Mouse (Mus musculus) ES-E14 (cell line): ENCODE results near the gene Atp1a1. TPM values are rescaled to one million over a fixed set of nuclear protein-coding genes. Genes with fewer than 3 reads are reported as not detected.

ENCODE experiments used
- DNase-seq: peaks from one replicate; pipeline ENCODE4 v3.0.0-alpha.2; 2013; ENCODE audit warnings: low read depth, low spot score
- H3K27ac ChIP-seq: 2 replicates; pipeline ENCODE4 v1.5.1; 2012; ENCODE audit warnings: low read depth, mild to moderate bottlenecking, low read length, moderate library complexity, mixed read lengths; ENCODE audit not compliant: poor library complexity, insufficient read depth, severe bottlenecking
- H3K36me3 ChIP-seq: 2 replicates; pipeline ENCODE4 v1.6.1; 2012; ENCODE audit warnings: mild to moderate bottlenecking, low read length, moderate library complexity, mixed read lengths; ENCODE audit not compliant: control insufficient read depth, poor library complexity, insufficient read depth, severe bottlenecking
- H3K4me1 ChIP-seq, 2 experiments: fragments of 150-350 bp in 1 of 2; sonication (generic) in 1 of 2; 2 replicates each; pipeline ENCODE4 v1.6.1; 2012; ENCODE audit warnings: low read length in 2 of 2, mild to moderate bottlenecking in 1 of 2, mixed read lengths in 1 of 2; ENCODE audit not compliant: control insufficient read depth in 2 of 2, insufficient read depth in 2 of 2, poor library complexity in 1 of 2
- H3K4me3 ChIP-seq, 2 experiments: fragments of 150-350 bp in 1 of 2; sonication (generic) in 1 of 2; 2 replicates each; pipeline ENCODE4 v1.5.1; 2012; ENCODE audit warnings: low read length in 2 of 2, low read depth in 1 of 2, mild to moderate bottlenecking in 1 of 2, mixed read lengths in 1 of 2; ENCODE audit not compliant: insufficient read depth in 1 of 2, poor library complexity in 1 of 2, severe bottlenecking in 1 of 2
- H3K9ac ChIP-seq: 2 replicates; pipeline ENCODE4 v1.6.1; 2012; ENCODE audit warnings: low read depth, mild to moderate bottlenecking, low read length, mixed read lengths; ENCODE audit not compliant: poor library complexity, insufficient read depth, severe bottlenecking
- H3K9me3 ChIP-seq: fragments of 150-350 bp; sonication (generic); 2 replicates; pipeline ENCODE4 v1.6.1; 2012; ENCODE audit warnings: low read depth, mild to moderate bottlenecking, low read length; ENCODE audit not compliant: control insufficient read depth, insufficient read depth
- CHD2 ChIP-seq: IDR thresholded peaks from 2 replicates; pipeline ENCODE4 v1.6.1; 2014; ENCODE audit warnings: mild to moderate bottlenecking, low read depth, low read length, inconsistent platforms
- HCFC1 ChIP-seq: IDR thresholded peaks from 2 replicates; pipeline ENCODE4 v1.6.1; 2012; ENCODE audit warnings: low read length, inconsistent platforms, borderline replicate concordance; ENCODE audit not compliant: insufficient read depth
- MAFK ChIP-seq: IDR thresholded peaks from 2 replicates; pipeline ENCODE4 v1.6.1; 2014; ENCODE audit warnings: mild to moderate bottlenecking, low read depth, low read length, inconsistent platforms; ENCODE audit not compliant: insufficient read depth
- ZC3H11A ChIP-seq: IDR thresholded peaks from 2 replicates; pipeline ENCODE4 v1.6.1; 2012; ENCODE audit warnings: low read depth, mild to moderate bottlenecking, inconsistent platforms, low read length, borderline replicate concordance
- ZNF384 ChIP-seq: IDR thresholded peaks from 2 replicates; pipeline ENCODE4 v1.6.1; 2012; ENCODE audit warnings: low read depth, low read length, inconsistent platforms
- in situ Hi-C, 2 experiments: fragments of 600-800 bp; cut with MboI; formaldehyde crosslinking; loops; one replicate each; pipeline ENCODE4 v1.15.1; 2025; ENCODE audit warnings: low sequenced_read_pairs in 2 of 2, inconsistent platforms in 1 of 2; ENCODE audit not compliant: unreplicated experiment in 2 of 2
- total RNA-seq: library from RNA; depleted of rRNA; stranded (reverse); fragments of 300-350 nt; gene quantifications from 2 replicates; pipeline ENCODE4 v1.2.3, GENCODE M21; 2012

Atp1a1 gene
- total RNA-seq, 1 experiment: 485 TPM

DNA sequence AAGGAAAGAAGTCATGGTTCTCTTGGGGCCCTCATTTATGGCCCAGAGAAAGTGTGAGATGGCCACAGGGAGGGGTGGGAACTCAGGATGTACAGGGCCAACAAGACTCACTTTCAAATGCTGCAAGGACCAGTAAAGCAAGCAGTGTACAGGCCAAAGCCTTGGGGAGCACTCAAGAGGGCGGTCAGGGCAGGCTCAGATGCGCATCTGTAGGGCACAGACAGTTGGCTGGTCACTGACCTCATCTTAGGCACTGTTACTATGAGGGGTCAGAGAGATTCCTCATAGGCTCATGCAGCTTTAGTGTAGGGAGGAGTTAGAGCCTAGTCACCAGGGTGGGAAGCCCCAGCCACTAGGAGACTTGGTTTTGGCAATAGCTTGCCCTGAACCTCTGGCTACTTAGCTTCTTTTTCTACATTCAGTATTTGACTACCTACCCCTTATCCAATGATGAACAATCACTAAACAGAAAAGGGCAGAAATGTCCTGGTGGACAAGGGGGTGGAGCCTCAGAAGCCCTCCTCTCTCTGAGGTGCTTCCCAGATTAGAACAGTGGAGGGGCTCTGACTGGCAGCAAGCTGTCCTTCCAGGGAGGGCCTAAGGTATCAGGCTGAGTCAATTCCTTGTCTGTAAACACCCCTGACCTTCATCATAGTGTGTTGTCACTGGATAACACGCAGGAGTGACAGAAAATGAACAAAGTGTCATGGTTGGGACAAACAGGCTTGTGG lies 29.9 kb downstream of the Atp1a1 start:
- no peak for TF ChIP-seq CHD2
- no peak for TF ChIP-seq ZC3H11A
- no peak for TF ChIP-seq ZNF384
- TF ChIP-seq HCFC1: no peak
- no peak for TF ChIP-seq MAFK
- Histone ChIP-seq H3K36me3 (peaks cover 44% of the 10 kb centered on the region), H3K4me3 (no peak overlapping the region), H3K9ac (no peak overlapping the region), H3K9me3 (no peaks in the 10 kb centered on the region), H3K4me1 (peaks cover 4 to 22% of the 10 kb centered on the region in 2 experiments), H3K27ac (no peak overlapping the region)
- in situ Hi-C loops: loop anchor here in 1 of 2 experiments (25.0 kb wide), 2 partner anchors 612 to 1412 kb away; partner anchors contain the start of genes Gdap2, Ttf2 and Wdr3
- no peak for DNase-seq

DNA sequence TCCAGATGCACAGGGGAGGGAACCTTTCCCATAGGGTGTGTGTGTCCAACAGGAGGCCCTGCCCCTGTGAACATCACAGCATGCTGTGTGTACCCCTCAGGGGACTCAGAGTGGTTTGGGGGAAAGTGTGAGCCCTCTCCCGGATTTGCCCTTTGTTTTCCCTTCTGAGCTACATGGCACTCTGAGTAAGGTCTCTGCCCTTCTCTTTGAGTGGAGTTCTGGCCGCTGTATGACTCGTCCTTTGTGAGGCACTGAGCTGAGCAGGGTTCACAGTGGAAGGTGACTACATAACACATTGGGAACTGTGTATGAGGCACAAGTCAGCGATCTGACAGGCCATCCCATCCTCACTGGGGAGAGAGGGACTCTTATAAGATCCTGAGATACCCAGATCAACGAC lies 31.5 kb downstream of the Atp1a1 start:
- TF ChIP-seq ZC3H11A (no peak), MAFK (no peak), CHD2 (no peak), ZNF384 (no peak), HCFC1 (no peak)
- no peak overlapping the region for H3K4me3 ChIP-seq
- H3K36me3 ChIP-seq: peaks cover 28% of the 10 kb centered on the region
- no peak overlapping the region for H3K27ac ChIP-seq
- H3K9ac ChIP-seq: no peak overlapping the region
- no peaks in the 10 kb centered on the region for H3K9me3 ChIP-seq
- in situ Hi-C loops: no loop called here
- no peak for DNase-seq
- H3K4me1 ChIP-seq: peaks cover 4 to 29% of the 10 kb centered on the region in 2 experiments

DNA sequence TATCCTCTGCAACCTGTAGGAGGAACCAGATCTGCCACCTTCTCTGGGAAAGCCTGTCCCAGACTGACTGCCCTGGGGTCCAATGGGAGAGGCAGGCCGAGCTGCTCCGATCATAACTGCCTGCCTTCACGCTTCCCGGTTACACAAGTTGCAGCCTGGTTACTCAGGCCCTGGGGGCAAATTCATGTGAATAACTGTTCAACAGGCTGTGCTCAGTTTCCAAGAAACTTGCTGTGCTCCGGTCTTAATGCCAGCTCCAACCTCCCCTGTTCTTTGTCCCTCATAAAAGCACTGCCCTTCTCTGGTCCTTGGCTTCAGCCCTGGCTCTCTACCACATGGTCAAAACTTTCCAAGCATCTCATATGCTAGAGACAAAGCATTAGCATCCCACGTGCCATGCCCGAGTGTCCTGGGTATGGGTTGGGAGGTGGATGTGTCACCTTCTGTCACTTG lies 32.3 kb downstream of the Atp1a1 start:
- H3K9ac ChIP-seq: no peak overlapping the region

DNA sequence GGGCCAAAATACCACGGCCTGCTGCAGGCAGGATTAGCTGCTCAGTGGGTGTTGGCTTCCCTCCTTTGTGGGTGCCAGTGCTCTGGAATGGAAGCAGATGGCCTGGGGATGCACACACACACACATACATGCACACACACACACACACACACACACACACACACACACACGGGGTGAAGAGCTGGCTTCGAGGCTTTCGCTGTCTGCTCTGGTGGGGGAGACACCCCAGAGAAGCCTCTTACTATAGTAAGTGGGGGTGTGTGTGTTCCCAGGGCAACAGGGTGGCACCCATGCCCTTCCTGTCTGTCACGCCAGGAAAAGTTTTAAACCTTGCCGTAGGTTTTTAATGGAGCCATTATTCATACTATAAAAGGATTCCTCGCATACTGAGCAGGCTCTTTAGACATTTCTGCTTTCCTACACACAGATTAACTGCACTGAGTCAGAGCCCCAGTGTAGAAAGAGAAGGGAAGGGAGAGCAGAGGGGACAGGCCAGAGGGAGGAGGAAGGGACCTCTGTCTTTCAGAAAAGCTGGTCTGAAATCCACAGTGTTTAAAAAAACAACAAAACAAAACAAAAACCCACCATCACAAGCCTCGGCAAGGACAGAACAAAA lies 32.9 kb downstream of the Atp1a1 start:
- in situ Hi-C loops: no loop called here
- TF ChIP-seq CHD2 (no peak), HCFC1 (no peak), MAFK (no peak), ZNF384 (no peak), ZC3H11A (no peak)
- no peak for DNase-seq
- Histone ChIP-seq H3K4me1 (peaks cover 4 to 29% of the 10 kb centered on the region in 2 experiments), H3K9ac (no peak overlapping the region), H3K9me3 (no peaks in the 10 kb centered on the region), H3K4me3 (peak overlapping the region in 1 of 2 experiments; percentile 1; a peak in 1 of 4 replicates), H3K27ac (peak overlapping the region; percentile 65; the same call in 1 of the 2 replicates), H3K36me3 (peaks cover 14% of the 10 kb centered on the region)

More for the DNA sequence above, 32.3 kb downstream of the Atp1a1 start:
- H3K4me1 ChIP-seq: peaks cover 4 to 29% of the 10 kb centered on the region in 2 experiments
- TF ChIP-seq HCFC1 (no peak), ZC3H11A (no peak), MAFK (no peak), CHD2 (no peak), ZNF384 (no peak)
- H3K27ac ChIP-seq: no peak overlapping the region
- no peak for DNase-seq
- H3K9me3 ChIP-seq: no peaks in the 10 kb centered on the region
- in situ Hi-C loops: no loop called here
- no peak overlapping the region for H3K4me3 ChIP-seq
- H3K36me3 ChIP-seq: peaks cover 20% of the 10 kb centered on the region
